Mouse (Mus musculus): Measurements from ENCODE around the gene Rack1. TPM values are rescaled to one million over a fixed set of nuclear protein-coding genes. Genes with fewer than 3 reads are reported as not detected.
"Not testable (repeated sequence)": the region's sequence is repeated elsewhere in the genome, so short reads cannot be mapped to it uniquely, and the experiment has no call there.

Rack1 gene
- polyA plus RNA-seq (2012; ENCODE audit: insufficient read depth, insufficient read length, low replicate concordance, missing spikeins): 2,873 TPM in 1 of 2 replicates, not detected in the other

DNA sequence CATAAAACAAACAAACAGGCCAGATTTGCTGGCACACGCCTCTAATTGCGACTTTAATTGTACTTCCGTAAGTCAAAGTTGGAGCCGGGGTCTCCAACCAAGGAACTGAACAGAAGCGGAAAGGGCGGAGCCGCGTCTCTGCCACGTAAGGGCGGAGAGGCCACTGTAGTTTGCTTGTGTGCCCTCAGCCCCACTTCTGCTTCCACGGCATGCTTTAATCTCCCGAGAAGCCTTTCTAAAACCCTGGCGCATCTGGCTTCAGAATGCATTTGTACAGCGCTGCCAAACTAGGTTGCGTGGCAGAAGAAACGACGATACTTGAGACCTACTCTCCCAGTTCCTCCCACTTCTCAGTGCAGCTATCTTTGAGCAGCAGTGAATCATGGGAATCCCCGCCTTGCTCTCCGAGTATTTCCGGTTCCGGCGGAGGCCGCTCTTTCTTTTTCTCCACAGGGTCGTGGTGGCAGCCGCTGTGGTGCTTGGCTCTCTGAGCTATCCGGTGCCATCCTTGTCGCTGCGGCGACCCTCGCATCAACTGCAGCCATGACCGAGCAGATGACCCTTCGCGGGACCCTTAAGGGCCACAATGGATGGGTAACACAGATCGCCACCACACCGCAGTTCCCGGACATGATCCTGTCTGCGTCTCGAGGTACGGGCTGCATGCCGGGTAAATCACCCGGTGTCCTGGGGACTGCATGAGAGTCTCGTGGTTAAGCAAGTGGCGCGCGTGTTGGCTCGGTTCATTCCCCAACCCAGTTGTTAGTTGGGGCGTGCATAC lies at the start of gene Rack1:
TSS of gene Rack1 (plus strand) at position 412 of the 781 bp plus-strand sequence.
- H3K4me1 ChIP-seq (ENCODE audit: control insufficient read depth, insufficient read depth, low read length): peaks cover 7% of the 10 kb centered on the region; the same call in 1 of the 2 replicates
- H3K4me3 ChIP-seq (ENCODE audit: insufficient read depth, low read depth, low read length): peak within 1 kb of the TSS; percentile 61
- TF ChIP-seq CTCF (IDR thresholded peaks at IDR 0.05; ENCODE audit: insufficient read depth, low read depth, low read length): no peak
- TF ChIP-seq POLR2A (IDR thresholded peaks at IDR 0.05; ENCODE audit: insufficient read depth, low read depth, low read length): peak; percentile 51; the same call in 1 of the 2 replicates
- peak within 1 kb of the TSS; percentile 98 for H3K27ac ChIP-seq (ENCODE audit: insufficient read depth, low read depth, low read length)
- WGBS: under 1% methylated on average over 47 of the region's 47 CpGs

DNA sequence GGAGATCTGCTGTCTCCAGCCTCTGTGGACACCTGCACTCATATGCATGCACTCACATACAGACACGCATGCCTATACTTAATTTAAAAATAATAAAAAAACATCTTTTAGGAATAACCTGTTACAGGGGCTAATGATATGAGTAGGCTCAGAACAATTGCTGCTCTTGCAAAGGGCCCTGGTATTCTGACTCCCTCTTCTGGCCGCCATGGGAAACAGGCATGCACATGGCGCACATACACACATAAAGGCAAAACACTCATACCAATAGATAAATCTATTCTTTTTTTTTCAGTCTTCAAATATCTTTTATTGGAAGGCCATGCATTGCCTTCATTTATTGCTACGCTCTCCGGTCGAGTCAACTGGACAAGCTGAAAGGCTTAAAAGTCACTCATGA lies 49.7 kb upstream of the Rack1 start:
- 95% methylated on average over 6 of the region's 6 CpGs for WGBS
- no peak for TF ChIP-seq CTCF (IDR thresholded peaks at IDR 0.05; ENCODE audit: insufficient read depth, low read depth, low read length)
- no peak for TF ChIP-seq POLR2A (IDR thresholded peaks at IDR 0.05; ENCODE audit: insufficient read depth, low read depth, low read length)
- Histone ChIP-seq H3K4me1 (ENCODE audit: control insufficient read depth, insufficient read depth, low read length) (no peaks in the 10 kb centered on the region), H3K27ac (ENCODE audit: insufficient read depth, low read depth, low read length) (no peak overlapping the region), H3K4me3 (ENCODE audit: insufficient read depth, low read depth, low read length) (no peak overlapping the region)

DNA sequence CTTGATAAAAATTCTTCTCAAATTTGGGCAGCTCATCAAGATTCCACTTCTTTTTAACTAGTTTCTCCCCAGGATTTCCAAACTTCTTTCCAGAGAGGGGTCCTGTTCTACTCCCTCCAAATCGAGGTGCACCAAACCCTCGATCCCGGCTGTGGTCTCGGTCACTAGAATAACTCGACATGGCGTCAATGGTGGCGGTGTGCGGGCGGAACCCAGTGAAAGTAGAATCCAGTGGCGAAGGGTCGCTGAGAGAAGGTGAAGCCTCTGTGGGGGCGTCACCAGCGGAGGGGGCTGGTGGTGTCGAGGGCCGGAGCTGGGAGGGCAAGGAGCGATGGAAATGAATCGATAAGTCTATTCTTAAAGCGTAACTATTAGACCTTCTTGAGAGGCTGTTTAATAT lies 46.6 kb upstream of the Rack1 start:
- H3K27ac ChIP-seq (ENCODE audit: insufficient read depth, low read depth, low read length); H3K4me1 ChIP-seq (ENCODE audit: control insufficient read depth, insufficient read depth, low read length); H3K4me3 ChIP-seq (ENCODE audit: insufficient read depth, low read depth, low read length): not testable (repeated sequence)
- WGBS: 96% methylated on average over 18 of the region's 18 CpGs

DNA sequence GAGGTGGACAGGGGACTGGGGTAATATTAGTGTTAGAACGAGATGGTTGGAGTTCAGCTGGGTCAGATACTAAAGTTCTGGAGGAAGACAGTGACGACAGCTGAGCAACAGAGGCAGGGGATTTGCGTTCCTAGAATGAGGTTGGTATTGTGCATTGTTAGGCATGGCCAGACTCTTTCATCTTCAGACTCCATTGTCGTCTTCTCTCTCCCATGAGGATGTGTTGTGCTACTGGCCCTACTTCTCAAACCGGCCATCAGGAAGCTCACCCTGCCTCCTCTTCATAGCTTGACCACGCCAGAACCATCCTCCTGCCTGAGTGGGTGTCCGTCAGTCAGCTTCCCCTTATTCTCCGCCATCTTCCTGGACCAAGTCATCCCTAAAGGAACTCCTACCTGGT lies 41.1 kb upstream of the Rack1 start:
- WGBS: 93% methylated on average over 8 of the region's 8 CpGs
- no peaks in the 10 kb centered on the region for H3K4me1 ChIP-seq (ENCODE audit: control insufficient read depth, insufficient read depth, low read length)
- no peak overlapping the region for H3K27ac ChIP-seq (ENCODE audit: insufficient read depth, low read depth, low read length)
- H3K4me3 ChIP-seq (ENCODE audit: insufficient read depth, low read depth, low read length): no peak overlapping the region
- TF ChIP-seq POLR2A (IDR thresholded peaks at IDR 0.05; ENCODE audit: insufficient read depth, low read depth, low read length): no peak
- TF ChIP-seq CTCF (IDR thresholded peaks at IDR 0.05; ENCODE audit: insufficient read depth, low read depth, low read length): no peak

DNA sequence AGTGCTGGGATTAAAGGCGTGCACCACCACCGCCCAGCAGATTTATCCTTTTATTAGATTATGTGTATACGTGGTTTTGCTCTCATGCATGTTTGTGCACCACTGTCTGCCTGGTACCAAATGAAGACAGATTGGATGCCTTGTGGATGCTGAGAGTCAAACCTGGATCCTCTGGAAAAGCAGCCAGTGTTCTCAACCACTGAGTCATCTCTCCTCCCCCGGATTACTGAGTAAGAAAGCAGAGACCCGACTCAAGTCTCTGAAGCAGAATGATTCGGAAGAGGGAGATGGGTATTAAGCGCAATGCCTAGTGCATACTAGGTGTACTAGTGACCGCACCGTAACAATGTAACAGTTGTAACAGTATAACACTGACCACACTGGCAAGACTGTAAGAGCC lies 36.0 kb upstream of the Rack1 start:
- no peak overlapping the region for H3K27ac ChIP-seq (ENCODE audit: insufficient read depth, low read depth, low read length)
- H3K4me3 ChIP-seq (ENCODE audit: insufficient read depth, low read depth, low read length): no peak overlapping the region
- WGBS: 74% methylated on average over 9 of the region's 9 CpGs
- TF ChIP-seq POLR2A (IDR thresholded peaks at IDR 0.05; ENCODE audit: insufficient read depth, low read depth, low read length) (no peak), CTCF (IDR thresholded peaks at IDR 0.05; ENCODE audit: insufficient read depth, low read depth, low read length) (no peak)
- H3K4me1 ChIP-seq (ENCODE audit: control insufficient read depth, insufficient read depth, low read length): no peaks in the 10 kb centered on the region

DNA sequence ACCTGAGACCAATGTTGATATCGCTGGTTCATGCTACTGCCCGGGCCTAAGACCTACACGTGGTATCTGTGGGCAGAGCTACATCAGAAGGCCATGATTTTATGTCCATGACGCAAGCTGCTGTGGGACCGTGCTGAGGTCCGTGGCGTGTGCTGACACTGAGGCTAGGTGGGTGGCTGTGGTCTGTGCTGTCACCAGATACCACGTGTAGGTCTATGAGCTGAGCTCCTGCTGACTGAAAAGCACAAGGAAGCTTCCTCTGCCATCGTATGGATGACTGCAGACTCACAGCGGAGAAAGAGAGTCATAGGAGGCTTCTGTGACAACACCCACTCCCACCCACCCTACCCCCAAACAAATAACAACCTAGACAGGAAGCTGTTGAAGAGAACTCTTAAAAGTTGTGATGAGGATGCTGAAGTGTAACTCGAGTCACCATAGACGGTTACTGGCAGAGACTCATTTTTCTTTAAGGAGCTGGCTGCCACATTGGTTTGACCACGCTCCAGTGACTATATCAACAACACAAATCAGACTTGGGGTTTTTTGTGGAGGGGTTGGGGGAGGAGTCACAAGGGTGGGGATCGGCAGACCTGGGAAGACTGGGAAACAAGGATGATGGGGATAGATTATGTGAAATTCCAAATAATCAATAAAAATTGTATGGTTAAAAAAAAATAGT lies 32.8 kb upstream of the Rack1 start:
- H3K4me1 ChIP-seq (ENCODE audit: control insufficient read depth, insufficient read depth, low read length): no peaks in the 10 kb centered on the region
- no peak overlapping the region for H3K27ac ChIP-seq (ENCODE audit: insufficient read depth, low read depth, low read length)
- WGBS: 89% methylated on average over 14 of the region's 14 CpGs
- TF ChIP-seq POLR2A (IDR thresholded peaks at IDR 0.05; ENCODE audit: insufficient read depth, low read depth, low read length) (no peak), CTCF (IDR thresholded peaks at IDR 0.05; ENCODE audit: insufficient read depth, low read depth, low read length) (no peak)
- H3K4me3 ChIP-seq (ENCODE audit: insufficient read depth, low read depth, low read length): no peak overlapping the region

DNA sequence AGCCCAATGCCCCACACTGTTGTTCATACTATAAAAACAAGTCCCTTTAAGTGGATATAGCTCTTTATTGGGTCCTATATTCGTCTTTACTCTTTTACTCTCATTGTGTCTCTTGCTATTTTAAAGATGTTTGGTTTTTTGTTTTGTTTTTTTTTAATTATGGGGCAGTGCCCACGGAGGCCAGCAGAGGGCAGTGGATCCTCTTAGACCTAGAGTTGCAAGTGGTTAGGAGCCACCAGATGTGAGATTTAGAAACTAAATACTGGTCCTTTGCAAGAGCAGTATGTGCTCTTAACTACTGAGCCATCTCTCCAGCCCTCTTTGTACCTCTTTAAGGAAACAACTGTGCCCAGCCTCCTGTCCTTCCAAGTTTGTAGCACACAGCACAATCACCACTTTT lies 28.4 kb upstream of the Rack1 start:
- 10% methylated on average over 2 of the region's 2 CpGs for WGBS
- Histone ChIP-seq H3K4me1 (ENCODE audit: control insufficient read depth, insufficient read depth, low read length) (no peaks in the 10 kb centered on the region), H3K4me3 (ENCODE audit: insufficient read depth, low read depth, low read length) (no peak overlapping the region), H3K27ac (ENCODE audit: insufficient read depth, low read depth, low read length) (no peak overlapping the region)
- TF ChIP-seq CTCF (IDR thresholded peaks at IDR 0.05; ENCODE audit: insufficient read depth, low read depth, low read length) (no peak), POLR2A (IDR thresholded peaks at IDR 0.05; ENCODE audit: insufficient read depth, low read depth, low read length) (no peak)

DNA sequence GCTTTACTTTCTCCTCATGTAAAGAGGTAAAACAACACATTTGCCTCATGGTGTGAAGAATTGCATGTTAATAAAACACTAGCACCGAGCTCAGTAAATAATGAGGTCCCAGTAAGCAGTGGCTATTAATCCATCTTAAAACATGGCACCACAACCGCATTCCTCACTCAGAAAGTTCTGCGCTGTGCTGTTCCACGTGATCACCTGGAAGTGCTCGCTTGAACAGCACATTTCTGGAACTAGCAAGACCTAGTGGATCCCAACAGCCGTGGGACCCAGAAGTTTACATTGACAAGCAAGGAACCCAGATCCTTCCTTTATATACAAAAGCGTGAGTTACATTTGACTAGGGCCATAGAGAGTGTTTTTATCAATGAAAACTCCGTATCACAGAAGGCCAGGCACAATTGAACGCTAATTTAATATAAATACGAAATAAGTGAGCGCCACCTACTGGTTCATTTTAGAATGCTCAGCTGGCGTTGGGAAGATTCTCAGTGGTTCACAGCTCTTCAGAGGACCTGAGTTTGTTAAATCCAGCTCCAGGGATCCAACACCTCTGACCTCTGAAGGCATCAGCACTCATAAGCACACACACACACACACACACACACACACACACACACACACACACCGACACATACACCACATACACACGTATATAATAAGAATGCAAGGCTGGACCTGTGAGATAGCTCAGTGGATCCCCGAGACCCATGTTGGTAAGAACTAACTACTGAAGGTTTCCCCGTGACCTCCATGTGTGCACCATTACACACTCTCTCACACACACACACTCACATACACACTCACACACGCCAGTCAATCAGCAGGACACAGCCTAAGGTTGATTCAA lies 25.5 kb upstream of the Rack1 start:
- Histone ChIP-seq H3K4me1 (ENCODE audit: control insufficient read depth, insufficient read depth, low read length) (no peaks in the 10 kb centered on the region), H3K4me3 (ENCODE audit: insufficient read depth, low read depth, low read length) (no peak overlapping the region), H3K27ac (ENCODE audit: insufficient read depth, low read depth, low read length) (no peak overlapping the region)
- WGBS: 27% methylated on average over 17 of the region's 17 CpGs
- TF ChIP-seq POLR2A (IDR thresholded peaks at IDR 0.05; ENCODE audit: insufficient read depth, low read depth, low read length): no peak
- no peak for TF ChIP-seq CTCF (IDR thresholded peaks at IDR 0.05; ENCODE audit: insufficient read depth, low read depth, low read length)
